22 mouse cellular contexts compared by ENCODE assay signal in the genomic region with DNA sequence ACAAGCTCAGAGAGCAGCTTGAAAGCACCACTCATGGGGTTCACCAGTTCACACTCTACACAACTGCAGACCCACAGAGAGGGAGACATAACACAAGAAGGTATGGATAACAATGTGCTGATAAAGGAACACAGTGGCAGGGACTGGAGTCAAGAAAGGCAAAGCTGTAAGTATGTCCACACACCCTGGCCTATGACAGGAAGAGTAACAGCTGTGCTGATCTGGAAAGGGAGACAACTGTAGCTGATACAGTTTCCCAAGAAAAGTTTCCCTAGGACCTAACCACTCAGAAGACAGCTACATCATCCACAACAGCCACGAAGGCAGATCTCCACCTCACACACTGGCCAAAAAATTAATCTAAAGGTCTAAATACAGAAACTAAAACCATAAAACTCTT.
A peak's percentile ranks its signal among the peaks of the same experiment; 100 is the strongest.
DNase-seq lines count a peak whose midpoint lies in the region; ATAC-seq and TF ChIP-seq lines count a peak whose summit lies in the region.
"Had no signal": no experiment of that assay in that cellular context is flagged by ENCODE, and none has a peak within 500 bp of the region (broad histone marks: within the 10 kb centered on the region; RNA-seq: fewer than 3 reads in every experiment).

No protein-coding gene starts in this region.

- H3K9ac ChIP-seq in lung, embryonic 15.5 days, result no peak overlapping the region
- H3K9ac ChIP-seq: hindbrain, embryonic 14.5 days; liver, embryonic 13.5 days had no signal

- peak overlapping the region; percentile 55 for H3K27ac ChIP-seq in gastrocnemius, adult 2 months
- H3K27ac ChIP-seq in lung, embryonic 15.5 days, result 0 out of 2 replicates have a peak overlapping the region, but pooled peaks have one; percentile 0
- peak overlapping the region; percentile 43 for H3K27ac ChIP-seq in macrophage
- H3K27ac ChIP-seq in forebrain, embryonic 10.5 days, result no peak overlapping the region
- H3K27ac ChIP-seq: heart, adult 2 months; hindbrain, embryonic 14.5 days; liver, embryonic 13.5 days; stomach, postnatal 0 days had no signal

- TF ChIP-seq POLR2A in lung, adult 2 months (IDR thresholded peaks at IDR 0.05; ENCODE audit: borderline replicate concordance, extremely low read depth, low read depth, low read length), result no peak

- intact Hi-C loops in gastrocnemius, adult 2 months (cut with DNase I), result no loop called here

- TF ChIP-seq CTCF in gastrocnemius, adult 2 months (IDR thresholded peaks at IDR 0.05), result no peak
- TF ChIP-seq CTCF in lung, adult 2 months (IDR thresholded peaks at IDR 0.05; ENCODE audit: insufficient read depth, low read length), result no peak

- no peak overlapping the region for H3K4me2 ChIP-seq in lung, embryonic 15.5 days
- H3K4me2 ChIP-seq: hindbrain, embryonic 14.5 days; liver, embryonic 13.5 days had no signal

- no peak overlapping the region for H3K4me3 ChIP-seq in gastrocnemius, adult 2 months
- no peak overlapping the region for H3K4me3 ChIP-seq in lung, embryonic 15.5 days
- no peak overlapping the region for H3K4me3 ChIP-seq in lung, adult 2 months (replicated peaks; ENCODE audit: extremely low read depth, low read depth, low read length)
- H3K4me3 ChIP-seq in macrophage (ENCODE audit: inconsistent target), result no peak overlapping the region
- H3K4me3 ChIP-seq in forebrain, embryonic 10.5 days, result no peak overlapping the region
- H3K4me3 ChIP-seq: erythroblast, embryonic 14.5 days; heart, adult 2 months; liver, embryonic 13.5 days had no signal

- 59% methylated on average over 1 of the region's 1 CpGs for WGBS in lung, embryonic 15.5 days
- WGBS in lung, adult 2 months, result 63% methylated on average over 1 of the region's 1 CpGs
- 100% methylated on average over 1 of the region's 1 CpGs for WGBS in macrophage (ENCODE audit: missing documents)
- WGBS in forebrain, embryonic 10.5 days, result 95% methylated on average over 1 of the region's 1 CpGs

- no peak for DNase-seq in gastrocnemius, adult 2 months
- DNase-seq in gastrocnemius, adult 8-10 months (ENCODE audit: low spot score in 2 of 2), result no peak
- DNase-seq in lung, adult 2 months, result no peak
- DNase-seq in left cerebral cortex, adult 8-10 months (ENCODE audit: low spot score in 2 of 2), result no peak
- DNase-seq in spleen, adult 12 weeks (ENCODE audit: low spot score), result no peak
- no peak for DNase-seq in forebrain, embryonic 10.5 days (ENCODE audit: extremely low spot score, low spot score)
- DNase-seq: adrenal gland, postnatal 36 days; cerebellum, adult 8-10 months; gastrocnemius, postnatal 25 days; heart, adult 2 months; heart, postnatal 10 days; kidney, postnatal 36 days; left cerebral cortex, postnatal 4 days; liver, embryonic 13.5 days had no signal

- no peaks in the 10 kb centered on the region for H3K9me3 ChIP-seq in lung, embryonic 15.5 days
- H3K9me3 ChIP-seq in forebrain, embryonic 10.5 days, result no peaks in the 10 kb centered on the region
- H3K9me3 ChIP-seq: liver, embryonic 13.5 days had no signal

- H3K79me2 ChIP-seq in macrophage (ENCODE audit: inconsistent target), result peaks cover 49% of the 10 kb centered on the region

- H3K36me3 ChIP-seq in lung, embryonic 15.5 days, result no peaks in the 10 kb centered on the region
- no peaks in the 10 kb centered on the region for H3K36me3 ChIP-seq in macrophage (ENCODE audit: inconsistent target)
- peaks cover 5% of the 10 kb centered on the region; the same call in 1 of the 2 replicates for H3K36me3 ChIP-seq in forebrain, embryonic 10.5 days (replicated peaks)
- H3K36me3 ChIP-seq: liver, embryonic 13.5 days had no signal

- peak; percentile 31; the same call in 1 of the 2 replicates for ATAC-seq in lung, embryonic 15.5 days (ENCODE audit: borderline replicate concordance, extremely low read depth, low FRiP score, low TSS enrichment)
- ATAC-seq: forebrain, embryonic 14.5 days; intestine, embryonic 16.5 days; midbrain, embryonic 16.5 days had no signal

- no peaks in the 10 kb centered on the region for H3K27me3 ChIP-seq in lung, embryonic 15.5 days
- H3K27me3 ChIP-seq in forebrain, embryonic 10.5 days (ENCODE audit: poor library complexity, severe bottlenecking), result no peaks in the 10 kb centered on the region
- H3K27me3 ChIP-seq: liver, embryonic 13.5 days had no signal

- H3K4me1 ChIP-seq in lung, embryonic 15.5 days, result peaks cover 18% of the 10 kb centered on the region
- peaks cover 10% of the 10 kb centered on the region for H3K4me1 ChIP-seq in lung, adult 2 months (ENCODE audit: control insufficient read depth, insufficient read depth, low read length)
- peaks cover 4% of the 10 kb centered on the region for H3K4me1 ChIP-seq in forebrain, embryonic 10.5 days
